ENCODE assay signal across 8 mouse cellular contexts in genomic region chr12:4793718-4794117, GRCm38 (mm10). TPM values are rescaled to one million over a fixed set of nuclear protein-coding genes. Genes with fewer than 3 reads are reported as not detected.
DNase-seq lines count a peak whose midpoint lies in the region; ATAC-seq and TF ChIP-seq lines count a peak whose summit lies in the region.
"Had no signal": no experiment of that assay in that cellular context is flagged by ENCODE, and none has a peak within 500 bp of the region (broad histone marks: within the 10 kb centered on the region; RNA-seq: fewer than 3 reads in every experiment).

No protein-coding gene starts in this region.

- ATAC-seq in kidney, postnatal 0 days (replicated peaks; ENCODE audit: low FRiP score, low read depth): no peak

- H3K9me3 ChIP-seq in kidney, postnatal 0 days (replicated peaks; ENCODE audit: low read length): no peaks in the 10 kb centered on the region
- peaks cover 2% of the 10 kb centered on the region for H3K9me3 ChIP-seq in CH12.LX (replicated peaks; ENCODE audit: low read length)
- H3K9me3 ChIP-seq: midbrain, embryonic 12.5 days had no signal

- no peaks in the 10 kb centered on the region for H3K27me3 ChIP-seq in kidney, postnatal 0 days (ENCODE audit: insufficient read depth, low read length)
- no peaks in the 10 kb centered on the region for H3K27me3 ChIP-seq in CH12.LX (replicated peaks)
- H3K27me3 ChIP-seq in liver, adult 2 months (ENCODE audit: control insufficient read depth, insufficient read depth, low read length): no peaks in the 10 kb centered on the region
- H3K27me3 ChIP-seq: midbrain, embryonic 12.5 days had no signal

- TF ChIP-seq RAD21 in CH12.LX (IDR thresholded peaks at IDR 0.05; ENCODE audit: low read depth, low read length): peak; percentile 26

- no peak for TF ChIP-seq POLR2A in CH12.LX (IDR thresholded peaks at IDR 0.05; ENCODE audit: low read depth, low read length)
- no peak for TF ChIP-seq POLR2A in liver, adult 2 months (IDR thresholded peaks at IDR 0.05; ENCODE audit: extremely low read depth, insufficient read depth, low read length)

- WGBS in kidney, postnatal 0 days: 67% methylated on average over 1 of the region's 1 CpGs
- 64% methylated on average over 1 of the region's 1 CpGs for WGBS in liver, adult 2 months

- H3K27ac ChIP-seq in kidney, postnatal 0 days: no peak overlapping the region
- no peak overlapping the region for H3K27ac ChIP-seq in CH12.LX (ENCODE audit: insufficient read depth, low read depth)
- H3K27ac ChIP-seq in liver, adult 2 months (replicated peaks; ENCODE audit: insufficient read depth, low read depth, low read length): no peak overlapping the region
- H3K27ac ChIP-seq: midbrain, embryonic 12.5 days had no signal

- DNase-seq in kidney, postnatal 0 days (ENCODE audit: low spot score): peak; percentile 30
- no peak for DNase-seq in kidney, adult 9 months
- DNase-seq in CH12.LX (ENCODE audit: extremely low read depth) (peak; percentile 12), NIH3T3 (ENCODE audit: low read depth) (peak; percentile 54)
- DNase-seq in liver, adult 2 months (ENCODE audit: extremely low read depth, low read depth, low spot score): no peak
- no peak for DNase-seq in ovary, adult 18-20 months (ENCODE audit: low spot score)
- DNase-seq in urinary bladder, adult 2 months (ENCODE audit: low spot score): no peak

- no peak overlapping the region for H3K9ac ChIP-seq in kidney, postnatal 0 days (ENCODE audit: low read depth, low read length)
- no peak overlapping the region for H3K9ac ChIP-seq in CH12.LX (ENCODE audit: insufficient read depth, low read depth)
- H3K9ac ChIP-seq in liver, adult 2 months (ENCODE audit: low read depth, low read length): no peak overlapping the region
- H3K9ac ChIP-seq: midbrain, embryonic 12.5 days had no signal

- in situ Hi-C loops in CH12.LX (cut with MboI; ENCODE audit: low pct_ligation_motif_present, low pct_unique_long_range_greater_than_20kb, low sequenced_read_pairs): no loop called here

- no peaks in the 10 kb centered on the region for H3K4me1 ChIP-seq in kidney, postnatal 0 days (replicated peaks; ENCODE audit: insufficient read depth, low read length)
- H3K4me1 ChIP-seq in CH12.LX (ENCODE audit: control insufficient read depth in 1 of 2, insufficient read depth in 2 of 2): no peaks in the 10 kb centered on the region
- H3K4me1 ChIP-seq in liver, adult 2 months (ENCODE audit: control insufficient read depth, insufficient read depth, low read length): no peaks in the 10 kb centered on the region
- H3K4me1 ChIP-seq: midbrain, embryonic 12.5 days had no signal

- dilution Hi-C loops in CH12.LX (cut with MboI; ENCODE audit: extremely low pct_ligation_motif_present, extremely low pct_unique_long_range_greater_than_20kb, low sequenced_read_pairs): no loop called here

- no peaks in the 10 kb centered on the region for H3K79me2 ChIP-seq in CH12.LX (replicated peaks; ENCODE audit: control insufficient read depth, extremely low read depth, insufficient read depth, poor library complexity, severe bottlenecking)
- H3K79me2 ChIP-seq in liver, adult 2 months (ENCODE audit: control insufficient read depth, insufficient read depth, low read length): no peaks in the 10 kb centered on the region

- H3K4me2 ChIP-seq in kidney, postnatal 0 days (ENCODE audit: low read length): no peak overlapping the region
- H3K4me2 ChIP-seq in CH12.LX (ENCODE audit: insufficient read depth, low read depth, poor library complexity, severe bottlenecking): no peak overlapping the region
- H3K4me2 ChIP-seq: midbrain, embryonic 12.5 days had no signal

- no peak for TF ChIP-seq EP300 in CH12.LX (IDR thresholded peaks at IDR 0.05; ENCODE audit: low read length)

- TF ChIP-seq CTCF in kidney, postnatal 0 days (IDR thresholded peaks at IDR 0.05; ENCODE audit: low read depth): peak; percentile 61
- peak; percentile 8 to 54; a peak in 2 of 4 replicates for TF ChIP-seq CTCF in CH12.LX (conservative IDR thresholded peaks at IDR 0.05 in 1 of 2, IDR thresholded peaks at IDR 0.05 in 1 of 2; ENCODE audit: low read depth in 2 of 2, low read length in 2 of 2)
- TF ChIP-seq CTCF in liver, adult 2 months (IDR thresholded peaks at IDR 0.05; ENCODE audit: low read depth, low read length): peak; percentile 57

- H3K36me3 ChIP-seq in kidney, postnatal 0 days (ENCODE audit: insufficient read depth, low read length): no peaks in the 10 kb centered on the region
- no peaks in the 10 kb centered on the region for H3K36me3 ChIP-seq in CH12.LX (replicated peaks in 1 of 2; ENCODE audit: control insufficient read depth in 1 of 2, insufficient read depth in 1 of 2, low read length in 1 of 2)
- no peaks in the 10 kb centered on the region for H3K36me3 ChIP-seq in liver, adult 2 months (ENCODE audit: control insufficient read depth, insufficient read depth, low read length)
- H3K36me3 ChIP-seq: midbrain, embryonic 12.5 days had no signal

- H3K4me3 ChIP-seq in kidney, postnatal 0 days (replicated peaks; ENCODE audit: low read depth, low read length): no peak overlapping the region
- H3K4me3 ChIP-seq in CH12.LX (replicated peaks in 1 of 3; ENCODE audit: low read depth in 2 of 3, low read length in 2 of 3, poor library complexity in 1 of 3): no peak overlapping the region
- H3K4me3 ChIP-seq in liver, adult 2 months (ENCODE audit: insufficient read depth, low read depth, low read length): no peak overlapping the region
- H3K4me3 ChIP-seq: midbrain, embryonic 12.5 days had no signal

TF ChIP-seq in CH12.LX, 34 proteins besides CTCF, POLR2A, EP300 and RAD21:
- peak; percentile 56 for TF ChIP-seq SMC3 (IDR thresholded peaks at IDR 0.05; ENCODE audit: low read depth, low read length)
- TF ChIP-seq USF1 (IDR thresholded peaks at IDR 0.05; ENCODE audit: low read depth, low read length): no peak

RNA-seq across cellular contexts. Expression of gene Sf3b6, which starts 23.6 kb away (rescaled TPM):
- polyA plus RNA-seq in kidney, postnatal 0 days (2015; fragmentation: Nextera tagmentation; extraction: Ambion mirVana): 333 and 389 TPM in 2 replicates
- total RNA-seq in CH12.LX (2012; rRNA removed) (109 and 135 TPM in 2 replicates), CH12.LX (2014; rRNA removed) (346 and 388 TPM in 2 replicates)
- polyA plus RNA-seq in CH12.LX (2012; ENCODE audit: insufficient read length, low read depth): 151 and 191 TPM in 2 replicates
- total RNA-seq in liver, adult 2 months (2014; rRNA removed): 64.2 and 67.3 TPM in 2 replicates
- polyA plus RNA-seq in liver, adult 2 months (2012; rRNA removed): 14.3 and 24.2 TPM in 2 replicates
- polyA plus RNA-seq in urinary bladder, adult 2 months (2012; rRNA removed): 158 and 175 TPM in 2 replicates

RNA-seq across cellular contexts. Expression of gene Fam228b, which starts 24.7 kb away (rescaled TPM):
- polyA plus RNA-seq in kidney, postnatal 0 days (2015; fragmentation: Nextera tagmentation; extraction: Ambion mirVana): 1.8 and 3.8 TPM in 2 replicates
- total RNA-seq in CH12.LX (2012; rRNA removed) (0.13 TPM in 1 of 2 replicates, not detected in the other), CH12.LX (2014; rRNA removed) (not detected in 2 replicates)
- not detected in 2 replicates for polyA plus RNA-seq in CH12.LX (2012; ENCODE audit: insufficient read length, low read depth)
- 1.8 and 1.9 TPM in 2 replicates for total RNA-seq in liver, adult 2 months (2014; rRNA removed)
- polyA plus RNA-seq in liver, adult 2 months (2012; rRNA removed): 0.81 and 0.87 TPM in 2 replicates
- 1.5 and 2.6 TPM in 2 replicates for polyA plus RNA-seq in urinary bladder, adult 2 months (2012; rRNA removed)

RNA-seq across cellular contexts. Expression of gene Pfn4, which starts 24.9 kb away (rescaled TPM):
- polyA plus RNA-seq in kidney, postnatal 0 days (2015; fragmentation: Nextera tagmentation; extraction: Ambion mirVana): 4.2 and 5.2 TPM in 2 replicates
- not detected in 2 replicates for total RNA-seq in CH12.LX (2012; rRNA removed)
- not detected in 2 replicates for total RNA-seq in CH12.LX (2014; rRNA removed)
- polyA plus RNA-seq in CH12.LX (2012; ENCODE audit: insufficient read length, low read depth): not detected in 2 replicates
- 0.37 and 0.60 TPM in 2 replicates for total RNA-seq in liver, adult 2 months (2014; rRNA removed)
- polyA plus RNA-seq in liver, adult 2 months (2012; rRNA removed): 0.27 and 0.40 TPM in 2 replicates
- 0.70 and 0.99 TPM in 2 replicates for polyA plus RNA-seq in urinary bladder, adult 2 months (2012; rRNA removed)

RNA-seq across cellular contexts. Expression of gene Fkbp1b, which starts 47.7 kb away (rescaled TPM):
- 7.6 and 8.8 TPM in 2 replicates for polyA plus RNA-seq in kidney, postnatal 0 days (2015; fragmentation: Nextera tagmentation; extraction: Ambion mirVana)
- total RNA-seq in CH12.LX (2012; rRNA removed) (0.38 and 0.42 TPM in 2 replicates), CH12.LX (2014; rRNA removed) (not detected in 2 replicates)
- not detected in 2 replicates for polyA plus RNA-seq in CH12.LX (2012; ENCODE audit: insufficient read length, low read depth)
- 0.13 and 0.55 TPM in 2 replicates for total RNA-seq in liver, adult 2 months (2014; rRNA removed)
- polyA plus RNA-seq in liver, adult 2 months (2012; rRNA removed): 0.25 and 0.80 TPM in 2 replicates
- polyA plus RNA-seq in urinary bladder, adult 2 months (2012; rRNA removed): 9.5 and 9.8 TPM in 2 replicates

RNA-seq across cellular contexts. Expression of gene Wdcp, which starts 49.4 kb away (rescaled TPM):
- polyA plus RNA-seq in kidney, postnatal 0 days (2015; fragmentation: Nextera tagmentation; extraction: Ambion mirVana): 15.1 and 15.6 TPM in 2 replicates
- total RNA-seq in CH12.LX (2012; rRNA removed) (18.9 and 21.7 TPM in 2 replicates), CH12.LX (2014; rRNA removed) (31.3 and 32.1 TPM in 2 replicates)
- polyA plus RNA-seq in CH12.LX (2012; ENCODE audit: insufficient read length, low read depth): 8.9 and 9.3 TPM in 2 replicates
- total RNA-seq in liver, adult 2 months (2014; rRNA removed): 7.9 and 8.0 TPM in 2 replicates
- 7.4 and 8.4 TPM in 2 replicates for polyA plus RNA-seq in liver, adult 2 months (2012; rRNA removed)
- polyA plus RNA-seq in urinary bladder, adult 2 months (2012; rRNA removed): 8.4 and 8.9 TPM in 2 replicates

Comparison
In these comparisons a context has a peak if more than half of its experiments do, and no peak if none do; other contexts are left out.
1. DNase-seq: peak in kidney, postnatal 0 days (single experiment), CH12.LX (single experiment) and NIH3T3 (single experiment); none in kidney, adult 9 months (single experiment), liver, adult 2 months (single experiment), ovary, adult 18-20 months (single experiment) and urinary bladder, adult 2 months (single experiment).
2. Peak in every context shown above with its lines, with median percentiles within 50 percentile points of each other: CTCF ChIP-seq.